Mouse (Mus musculus): Measurements from ENCODE around the gene Ifit1bl2. TPM values are rescaled to one million over a fixed set of nuclear protein-coding genes. Genes with fewer than 3 reads are reported as not detected.
"Not testable (repeated sequence)": the region's sequence is repeated elsewhere in the genome, so short reads cannot be mapped to it uniquely, and the experiment has no call there.

Gene Ifit1bl2
- total RNA-seq, 2 experiments from 2014 or later, result 1.5 TPM; not detected in 1

DNA sequence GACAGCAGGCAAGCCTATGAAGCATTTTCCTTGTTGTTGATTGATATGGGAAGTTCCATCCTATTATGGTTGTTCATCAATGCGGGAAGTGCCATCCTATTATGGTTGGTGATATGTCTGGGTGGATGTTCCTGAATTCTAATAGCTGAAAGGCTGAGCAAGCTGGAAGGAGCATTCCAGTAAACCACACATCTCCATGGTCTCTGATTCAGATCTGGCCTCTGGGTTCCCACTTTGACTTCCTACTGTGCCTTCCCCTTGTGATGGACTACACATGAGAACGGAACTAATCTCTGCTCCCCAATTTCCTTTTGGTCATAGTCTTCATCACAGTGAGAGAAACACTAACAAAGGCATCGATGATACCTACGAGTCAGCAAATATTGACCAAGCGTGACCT is 19.7 kb downstream of the Ifit1bl2 start:
- no peak for ATAC-seq (replicated peaks; ENCODE audit: low FRiP score, poor library complexity, severe bottlenecking)

DNA sequence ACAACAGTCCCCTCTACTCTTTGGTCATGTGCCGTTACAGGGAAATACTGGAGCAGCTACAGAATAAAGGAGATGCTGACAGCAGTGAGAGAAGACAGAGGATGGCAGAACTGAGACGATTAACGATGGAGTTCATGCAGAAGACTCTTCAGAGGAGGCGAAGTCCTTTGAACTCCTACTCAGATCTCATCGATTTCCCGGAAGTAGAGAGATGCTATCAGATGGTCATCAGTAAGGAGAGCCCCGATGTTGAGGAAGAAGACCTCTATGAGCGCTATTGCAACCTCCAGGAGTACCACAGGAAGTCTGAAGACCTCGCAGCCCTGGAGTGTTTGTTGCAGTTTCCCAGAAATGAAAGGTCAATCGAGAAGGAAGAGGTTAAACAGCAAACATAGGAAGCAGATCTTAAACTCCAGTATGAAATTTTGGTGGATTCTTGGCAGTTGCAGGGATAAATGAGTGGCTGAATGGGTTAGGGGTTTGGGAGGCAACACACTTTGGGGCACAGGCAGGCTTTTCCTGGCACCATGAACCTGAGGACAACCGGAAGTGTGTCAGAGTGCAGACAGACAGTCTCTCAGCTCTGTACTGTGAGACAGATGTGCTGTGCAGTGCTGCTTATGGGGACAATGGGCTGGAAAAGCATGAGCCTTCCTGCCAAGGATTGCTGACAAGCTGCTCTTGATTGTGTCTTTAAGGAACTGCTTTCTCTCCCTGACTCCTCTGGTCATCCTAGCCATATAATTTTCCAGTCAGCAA is 28.1 kb downstream of the Ifit1bl2 start:
- ATAC-seq (replicated peaks; ENCODE audit: low FRiP score, poor library complexity, severe bottlenecking), result not testable (repeated sequence)

DNA sequence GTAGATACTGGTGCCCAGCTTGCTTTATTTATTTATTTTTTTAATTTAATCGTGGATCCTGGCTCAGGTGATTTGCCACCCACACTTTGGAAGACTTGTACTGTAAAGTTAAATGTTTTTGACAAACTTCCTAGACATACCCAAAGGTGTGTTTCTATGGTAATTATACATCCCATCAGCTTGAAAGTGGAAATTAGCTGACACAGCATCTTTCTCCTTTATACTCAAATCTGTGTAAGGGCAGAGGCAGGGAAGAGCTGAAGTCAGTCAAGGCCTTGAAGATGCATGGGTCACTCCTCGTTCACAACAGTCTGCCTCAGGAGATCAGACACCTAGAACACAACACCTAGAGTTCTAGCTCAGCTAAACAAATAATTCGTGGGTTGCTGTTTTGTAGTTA is 30.4 kb downstream of the Ifit1bl2 start:
- not testable (repeated sequence) for ATAC-seq (replicated peaks; ENCODE audit: low FRiP score, poor library complexity, severe bottlenecking)

DNA sequence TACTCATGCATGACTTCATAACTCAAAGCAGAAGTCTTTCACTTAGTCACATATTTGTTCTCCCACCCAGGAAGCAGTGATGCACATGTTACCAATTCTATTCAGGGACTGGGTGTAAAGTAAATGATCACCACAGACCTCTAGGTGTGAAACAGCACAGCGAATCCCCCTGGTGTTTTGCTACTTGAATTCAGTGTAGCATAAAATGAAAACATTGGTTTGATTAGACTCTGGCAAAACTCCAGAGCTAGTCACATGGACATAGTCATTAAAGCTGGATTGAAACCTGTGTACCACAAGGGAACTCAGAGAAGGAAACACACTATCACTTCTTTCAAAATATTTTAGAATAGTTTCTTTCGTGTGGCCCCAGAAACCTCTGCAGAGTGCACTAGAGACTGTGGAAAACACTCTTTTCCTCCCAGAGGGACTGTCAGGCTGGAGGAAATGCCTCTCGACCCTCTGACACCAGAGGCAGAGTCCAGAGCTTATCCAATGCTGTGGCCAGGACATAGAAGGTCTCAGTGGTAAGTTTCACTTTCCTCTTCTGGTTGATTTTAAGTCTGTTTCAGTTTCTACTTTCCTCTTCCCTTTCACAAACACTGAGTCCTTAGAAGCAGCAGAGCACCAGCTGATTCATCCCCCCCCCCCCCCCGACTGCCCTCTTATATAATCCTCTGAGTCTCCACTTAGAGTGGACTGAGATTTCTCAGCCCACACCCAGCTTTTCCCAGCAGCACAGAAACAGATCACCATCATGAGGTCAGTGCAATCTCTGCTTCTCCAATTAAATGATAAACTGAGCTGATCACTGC is 33.1 kb downstream of the Ifit1bl2 start, which contains the start of gene Ifit3b:
Gene Ifit3b, plus strand, starts transcription at position 734 of the 815 bp plus-strand sequence.
- ATAC-seq (replicated peaks; ENCODE audit: low FRiP score, poor library complexity, severe bottlenecking), result not testable (repeated sequence)

DNA sequence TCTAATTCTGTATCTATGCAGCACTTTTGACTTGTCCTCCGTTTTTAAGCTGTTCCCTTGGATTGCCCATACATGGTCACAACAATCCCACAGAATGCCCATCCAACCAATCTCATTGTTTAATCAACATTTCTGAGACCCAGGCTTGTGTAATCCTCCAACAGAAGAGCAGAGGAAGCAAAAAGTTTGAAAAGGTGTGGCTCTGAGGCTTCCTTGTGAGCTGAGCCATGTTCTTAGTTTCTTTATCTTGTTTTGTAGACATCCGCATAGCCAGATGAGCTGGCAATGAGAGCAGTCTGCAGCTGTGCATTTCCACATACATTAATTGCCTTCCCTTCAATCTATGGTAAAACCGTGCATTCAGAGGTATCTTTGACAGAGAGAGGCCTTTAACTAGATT is 35.1 kb downstream of the Ifit1bl2 start:
- no peak for ATAC-seq (replicated peaks; ENCODE audit: low FRiP score, poor library complexity, severe bottlenecking)

DNA sequence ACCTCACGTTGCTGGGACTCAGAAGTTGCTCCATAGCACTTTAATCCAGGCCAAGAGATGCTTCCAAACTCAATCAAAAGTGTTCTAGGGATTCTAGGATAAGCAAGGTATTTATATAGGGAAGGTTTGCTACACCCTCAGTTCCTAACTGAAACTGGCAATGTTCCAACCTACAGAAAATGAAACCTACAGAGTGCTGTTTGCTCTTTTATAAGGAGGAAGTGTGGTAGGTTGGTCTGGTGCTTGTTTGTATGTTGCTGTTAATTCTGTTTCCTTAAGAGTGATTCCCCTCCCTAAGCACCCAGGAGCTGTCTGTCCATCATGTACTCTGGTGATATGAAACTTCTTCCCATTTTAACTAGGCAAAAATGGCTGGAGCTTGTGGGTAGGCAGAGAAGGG is 38.7 kb downstream of the Ifit1bl2 start, which contains the start of gene Ifit1bl1:
Gene Ifit1bl1, minus strand, starts transcription at position 69 of the 400 bp plus-strand sequence.
- ATAC-seq (replicated peaks; ENCODE audit: low FRiP score, poor library complexity, severe bottlenecking), result 0 out of 2 replicates have a peak, but pooled peaks have one; percentile 40

DNA sequence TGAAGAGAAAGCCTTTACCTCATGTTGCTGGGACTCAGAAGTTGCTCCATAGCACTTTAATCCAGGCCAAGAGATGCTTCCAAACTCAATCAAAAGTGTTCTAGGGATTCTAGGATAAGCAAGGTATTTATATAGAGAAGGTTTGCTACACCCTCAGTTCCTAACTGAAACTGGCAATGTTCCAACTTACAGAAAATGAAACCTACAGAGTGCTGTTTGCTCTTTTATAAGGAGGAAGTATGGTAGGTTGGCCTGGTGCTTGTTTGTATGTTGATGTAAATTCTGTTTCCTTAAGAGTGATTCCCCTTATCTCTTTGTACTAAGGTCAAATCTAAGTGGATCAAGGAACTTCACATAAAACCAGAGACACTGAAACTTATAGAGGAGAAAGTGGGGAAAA is 41.3 kb downstream of the Ifit1bl2 start:
- not testable (repeated sequence) for ATAC-seq (replicated peaks; ENCODE audit: low FRiP score, poor library complexity, severe bottlenecking)

DNA sequence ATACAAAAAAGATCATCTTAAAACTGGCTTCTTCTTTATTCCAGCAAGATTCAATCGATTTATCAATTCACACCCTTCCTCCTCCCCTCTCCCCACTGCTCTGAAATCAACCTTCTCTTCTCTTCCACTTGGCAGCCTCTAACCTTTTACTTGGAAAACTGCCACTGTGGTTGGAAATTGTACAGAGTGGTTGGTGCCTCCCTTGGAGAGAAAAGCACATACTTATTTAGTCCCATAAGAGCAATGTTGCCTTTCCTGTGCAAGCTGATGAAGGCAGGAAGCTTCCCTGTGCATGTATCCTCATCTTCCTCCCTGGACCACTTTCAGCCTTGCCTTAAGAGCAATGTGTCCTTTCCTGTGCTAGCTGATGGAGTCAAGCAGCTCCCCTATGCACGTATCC is 42.2 kb downstream of the Ifit1bl2 start:
- ATAC-seq (replicated peaks; ENCODE audit: low FRiP score, poor library complexity, severe bottlenecking), result no peak

DNA sequence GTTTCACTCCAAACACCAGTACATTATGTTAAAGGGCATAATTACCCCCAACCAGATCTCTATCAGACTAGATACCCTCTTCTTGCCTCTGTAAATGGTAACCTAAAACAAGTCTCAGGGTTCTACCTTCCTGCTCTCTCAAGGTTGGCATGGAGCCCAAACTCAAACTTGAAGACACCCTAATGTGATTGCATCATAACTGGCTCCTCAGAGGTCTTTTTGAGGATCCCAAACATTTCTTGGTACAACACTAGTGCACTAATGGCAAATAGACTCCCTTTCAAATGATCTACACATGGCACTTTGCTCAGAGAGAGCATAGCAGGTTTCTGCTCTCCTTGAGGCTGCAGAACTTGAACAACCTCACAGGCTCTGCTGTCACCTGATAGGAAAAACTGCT is 43.7 kb downstream of the Ifit1bl2 start:
- ATAC-seq (replicated peaks; ENCODE audit: low FRiP score, poor library complexity, severe bottlenecking), result no peak

DNA sequence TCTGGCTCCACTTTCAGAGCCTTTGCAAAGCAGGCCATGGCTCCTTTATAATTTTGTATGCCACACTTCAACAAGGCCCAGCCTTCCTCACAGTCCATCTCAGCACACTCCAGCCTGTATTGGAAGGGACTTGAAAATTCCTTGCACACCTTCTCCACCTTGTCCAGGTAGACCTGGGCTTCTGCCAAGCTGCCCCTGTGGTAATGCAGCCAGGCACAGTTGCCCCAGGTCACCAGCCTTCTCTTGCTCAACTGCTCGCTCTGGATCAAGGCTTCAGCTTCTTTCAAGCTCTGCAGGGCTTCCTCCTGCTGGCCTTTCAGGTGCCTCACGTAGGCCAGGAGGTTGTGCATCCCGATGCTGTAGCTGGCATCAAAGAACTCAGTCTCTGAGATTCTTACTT is 46.0 kb downstream of the Ifit1bl2 start:
- not testable (repeated sequence) for ATAC-seq (replicated peaks; ENCODE audit: low FRiP score, poor library complexity, severe bottlenecking)

DNA sequence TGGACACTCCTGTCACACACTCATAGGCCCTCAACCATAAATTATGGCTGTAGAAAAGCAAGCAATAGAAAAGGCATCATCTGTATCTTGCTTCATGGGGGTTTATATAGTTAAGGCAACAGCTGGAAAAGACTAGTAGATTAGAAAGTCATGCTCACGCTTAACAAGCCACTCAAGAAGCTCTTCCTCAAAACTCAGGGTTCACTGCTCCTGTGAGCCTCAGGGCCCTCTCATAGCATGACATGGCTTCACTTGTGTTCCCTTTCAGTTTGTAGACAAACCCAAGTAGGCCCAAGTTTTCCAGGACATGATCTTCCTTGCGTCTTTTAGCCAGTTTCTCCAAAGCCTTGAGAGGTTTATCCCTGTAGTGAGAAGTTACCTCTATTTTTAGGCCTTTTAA is 47.1 kb downstream of the Ifit1bl2 start:
- ATAC-seq (replicated peaks; ENCODE audit: low FRiP score, poor library complexity, severe bottlenecking), result no peak

DNA sequence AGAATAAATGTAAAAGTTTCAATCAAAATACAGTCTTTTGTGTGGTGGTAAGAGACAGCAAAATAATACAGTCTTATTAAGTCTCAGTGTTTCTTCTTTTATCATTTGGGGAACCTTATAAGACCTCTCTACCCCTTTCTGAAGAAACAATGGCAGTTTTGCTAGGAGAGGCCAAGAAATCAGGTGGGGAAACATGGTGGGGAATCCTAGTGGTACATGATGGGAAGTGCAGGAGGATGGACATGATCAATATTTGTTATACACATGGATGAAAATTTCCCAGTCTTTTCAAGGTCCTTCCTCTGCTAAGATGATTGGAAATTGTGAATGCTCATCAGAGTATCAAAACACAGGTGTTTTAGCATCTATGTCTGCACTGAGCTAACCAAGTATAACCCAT is 51.6 kb downstream of the Ifit1bl2 start:
- ATAC-seq (replicated peaks; ENCODE audit: low FRiP score, poor library complexity, severe bottlenecking), result peak; percentile 14; the same call in 1 of the 2 replicates

DNA sequence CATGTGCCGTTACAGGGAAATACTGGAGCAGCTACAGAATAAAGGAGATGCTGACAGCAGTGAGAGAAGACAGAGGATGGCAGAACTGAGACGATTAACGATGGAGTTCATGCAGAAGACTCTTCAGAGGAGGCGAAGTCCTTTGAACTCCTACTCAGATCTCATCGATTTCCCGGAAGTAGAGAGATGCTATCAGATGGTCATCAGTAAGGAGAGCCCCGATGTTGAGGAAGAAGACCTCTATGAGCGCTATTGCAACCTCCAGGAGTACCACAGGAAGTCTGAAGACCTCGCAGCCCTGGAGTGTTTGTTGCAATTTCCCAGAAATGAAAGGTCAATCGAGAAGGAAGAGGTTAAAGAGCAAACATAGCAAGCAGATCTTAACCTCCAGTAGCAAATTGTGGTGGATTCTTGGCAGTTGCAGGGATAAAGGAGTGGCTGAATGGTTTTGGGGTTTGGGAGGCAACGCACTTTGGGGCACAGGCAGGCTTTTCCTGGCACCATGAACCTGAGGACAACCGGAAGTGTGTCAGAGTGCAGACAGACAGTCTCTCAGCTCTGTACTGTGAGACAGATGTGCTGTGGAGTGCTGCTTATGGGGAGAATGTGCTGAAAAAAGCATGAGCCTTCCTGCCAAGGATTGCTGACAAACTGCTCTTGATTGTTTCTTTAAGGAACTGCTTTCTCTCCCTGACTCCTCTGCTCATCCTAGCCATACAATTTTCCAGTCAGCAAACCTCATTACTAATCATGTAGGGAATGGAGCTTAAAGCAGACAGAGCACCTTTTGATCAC is 52.4 kb downstream of the Ifit1bl2 start:
- ATAC-seq (replicated peaks; ENCODE audit: low FRiP score, poor library complexity, severe bottlenecking), result not testable (repeated sequence)

DNA sequence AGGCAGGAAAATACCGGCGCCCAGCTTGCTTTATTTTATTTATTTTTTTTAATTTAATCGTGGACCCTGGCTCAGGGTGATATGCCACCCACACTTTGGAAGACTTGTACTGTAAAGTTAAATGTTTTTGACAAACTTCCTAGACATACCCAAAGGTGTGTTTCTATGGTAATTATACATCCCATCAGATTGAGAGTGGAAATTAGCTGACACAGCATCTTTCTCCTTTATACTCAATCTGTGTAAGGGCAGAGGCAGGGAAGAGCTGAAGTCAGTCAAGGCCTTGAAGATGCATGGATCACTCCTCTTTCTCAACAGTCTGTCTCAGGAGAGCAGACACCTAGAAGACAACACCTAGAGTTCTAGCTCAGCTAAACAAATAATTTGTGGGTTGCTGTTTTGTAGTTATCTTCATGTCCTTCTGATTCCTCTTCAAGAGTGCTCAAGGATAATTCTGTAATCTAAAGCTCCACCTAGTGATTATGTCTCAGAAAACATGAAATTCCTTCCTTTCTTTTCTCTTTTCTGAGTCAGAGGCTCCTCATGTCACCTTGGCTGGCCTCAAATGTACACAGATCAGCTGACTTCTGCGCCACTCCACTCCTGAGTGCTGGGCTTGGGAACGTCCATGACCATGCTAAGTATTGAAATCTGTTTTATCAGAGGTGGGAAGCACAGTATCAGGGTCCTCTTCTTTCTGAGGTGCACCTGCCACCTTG is 54.6 kb downstream of the Ifit1bl2 start:
- not testable (repeated sequence) for ATAC-seq (replicated peaks; ENCODE audit: low FRiP score, poor library complexity, severe bottlenecking)

DNA sequence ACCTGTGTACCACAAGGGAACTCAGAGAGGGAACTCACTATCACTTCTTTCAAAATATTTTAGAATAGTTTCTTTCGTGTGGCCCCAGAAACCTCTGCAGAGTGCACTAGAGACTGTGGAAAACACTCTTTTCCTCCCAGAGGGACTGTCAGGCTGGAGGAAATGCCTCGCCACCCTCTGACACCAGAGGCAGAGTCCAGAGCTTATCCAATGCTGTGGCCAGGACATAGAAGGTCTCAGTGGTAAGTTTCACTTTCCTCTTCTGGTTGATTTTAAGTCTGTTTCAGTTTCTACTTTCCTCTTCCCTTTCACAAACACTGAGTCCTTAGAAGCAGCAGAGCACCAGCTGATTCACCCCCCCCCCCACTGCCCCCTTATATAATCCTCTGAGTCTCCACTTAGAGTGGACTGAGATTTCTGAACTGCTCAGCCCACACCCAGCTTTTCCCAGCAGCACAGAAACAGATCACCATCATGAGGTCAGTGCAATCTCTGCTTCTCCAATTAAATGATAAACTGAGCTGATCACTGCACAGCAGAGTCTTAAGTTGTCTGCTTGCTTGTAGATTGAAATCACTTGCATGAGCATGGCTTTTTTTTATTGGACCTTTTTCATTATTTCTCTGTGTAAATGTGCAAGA is 57.3 kb downstream of the Ifit1bl2 start, which contains the start of gene Ifit3:
Gene Ifit3, plus strand, starts transcription at position 406 of the 641 bp plus-strand sequence.
- not testable (repeated sequence) for ATAC-seq (replicated peaks; ENCODE audit: low FRiP score, poor library complexity, severe bottlenecking)

DNA sequence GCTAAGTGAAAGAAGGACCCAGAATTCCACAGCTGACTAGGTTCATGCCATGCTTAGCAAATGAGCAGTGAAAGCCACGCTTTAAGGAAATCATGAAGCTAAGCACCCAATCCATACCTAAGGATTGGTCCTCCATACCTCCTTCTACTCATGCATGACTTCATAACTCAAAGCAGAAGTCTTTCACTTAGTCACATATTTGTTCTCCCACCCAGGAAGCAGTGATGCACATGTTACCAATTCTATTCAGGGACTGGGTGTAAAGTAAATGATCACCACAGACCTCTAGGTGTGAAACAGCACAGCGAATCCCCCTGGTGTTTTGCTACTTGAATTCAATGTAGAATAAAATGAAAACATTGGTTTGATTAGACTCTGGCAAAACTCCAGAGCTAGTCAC is 57.8 kb downstream of the Ifit1bl2 start:
- ATAC-seq (replicated peaks; ENCODE audit: low FRiP score, poor library complexity, severe bottlenecking), result not testable (repeated sequence)

DNA sequence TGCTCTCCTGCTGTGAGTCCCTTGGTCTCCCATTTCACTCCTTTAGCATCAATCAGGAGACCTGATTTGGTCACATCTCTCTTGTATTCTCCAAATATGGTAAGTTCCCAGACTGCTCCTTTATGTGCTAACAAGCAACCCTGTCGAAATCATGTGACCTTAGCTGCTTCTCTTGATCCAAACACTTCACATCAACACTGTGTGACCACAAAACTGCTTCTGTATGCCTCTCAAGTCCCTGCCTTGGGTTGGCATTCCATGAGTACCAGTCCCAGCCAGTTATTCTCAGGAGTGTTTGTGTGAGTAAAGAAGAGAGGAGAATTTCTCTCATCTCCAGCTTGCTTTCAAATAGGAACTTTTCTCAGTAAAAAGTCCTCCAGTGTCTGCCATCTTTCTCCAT is 63.4 kb downstream of the Ifit1bl2 start:
- no peak for ATAC-seq (replicated peaks; ENCODE audit: low FRiP score, poor library complexity, severe bottlenecking)

DNA sequence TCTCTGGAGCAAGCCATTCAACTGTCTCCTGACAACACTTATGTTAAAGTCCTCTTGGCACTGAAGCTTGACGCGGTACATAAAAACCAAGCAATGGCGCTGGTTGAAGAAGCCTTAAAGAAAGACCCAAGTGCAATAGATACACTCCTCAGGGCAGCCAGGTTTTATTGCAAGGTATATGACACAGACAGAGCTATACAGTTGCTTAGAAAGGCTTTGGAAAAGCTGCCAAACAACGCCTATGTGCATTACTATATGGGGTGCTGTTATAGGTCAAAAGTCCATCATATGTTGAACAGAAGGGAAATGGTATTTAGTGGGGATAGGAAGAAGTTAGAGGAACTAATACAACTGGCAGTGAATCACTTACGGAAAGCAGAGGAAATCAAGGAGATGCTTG is 66.9 kb downstream of the Ifit1bl2 start:
- no peak for ATAC-seq (replicated peaks; ENCODE audit: low FRiP score, poor library complexity, severe bottlenecking)

DNA sequence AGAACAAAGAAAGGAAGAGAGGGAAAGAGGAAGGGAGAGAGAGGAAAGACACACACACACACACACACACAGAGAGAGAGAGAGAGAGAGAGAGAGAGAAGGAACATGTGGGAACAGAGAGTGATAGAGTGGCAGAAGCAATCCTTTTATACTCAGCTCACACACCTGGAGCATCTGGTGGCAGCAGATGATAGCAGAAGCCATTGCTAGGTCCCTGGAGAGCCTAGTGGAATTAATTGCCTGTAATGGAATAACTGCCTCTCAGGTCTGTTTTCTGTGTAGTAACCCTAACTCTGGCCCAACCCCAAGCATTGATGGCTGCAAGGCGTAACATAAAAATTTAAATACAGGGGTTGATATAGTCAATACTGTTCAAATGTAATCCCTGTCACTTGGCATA is 69.5 kb downstream of the Ifit1bl2 start:
- ATAC-seq (replicated peaks; ENCODE audit: low FRiP score, poor library complexity, severe bottlenecking), result no peak

All from erythroblast, adult 5-6 weeks (primary cell).